Mouse (Mus musculus) spleen, postnatal 4 days (tissue): ENCODE measurements around the gene Tcirg1.

ENCODE experiments used
- DNase-seq, 2 experiments: peaks; one replicate each; pipeline ENCODE4 v3.0.0; 2022; ENCODE audit warnings: low spot score in 2 of 2

Tcirg1 gene

DNA sequence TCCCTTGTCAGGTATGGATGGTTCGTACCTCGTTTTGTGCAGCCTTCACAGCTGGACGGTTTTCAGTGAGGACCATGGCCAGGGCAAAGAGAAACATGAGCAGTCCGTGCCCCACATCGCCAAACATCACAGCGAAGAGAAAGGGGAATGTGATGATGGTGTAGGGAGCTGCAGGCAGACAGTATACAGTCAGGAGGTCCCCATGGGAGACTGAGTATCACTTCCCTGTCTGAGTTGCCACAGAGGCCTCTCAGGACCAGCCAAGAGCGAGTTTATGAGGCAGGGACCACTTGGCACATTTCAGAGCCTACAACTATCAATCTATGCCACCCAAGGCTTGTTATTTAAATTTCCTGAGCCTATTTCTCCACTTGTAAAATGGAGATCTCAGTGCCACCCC lies 8.0 kb downstream of the Tcirg1 start:
- DNase-seq = no peak

DNA sequence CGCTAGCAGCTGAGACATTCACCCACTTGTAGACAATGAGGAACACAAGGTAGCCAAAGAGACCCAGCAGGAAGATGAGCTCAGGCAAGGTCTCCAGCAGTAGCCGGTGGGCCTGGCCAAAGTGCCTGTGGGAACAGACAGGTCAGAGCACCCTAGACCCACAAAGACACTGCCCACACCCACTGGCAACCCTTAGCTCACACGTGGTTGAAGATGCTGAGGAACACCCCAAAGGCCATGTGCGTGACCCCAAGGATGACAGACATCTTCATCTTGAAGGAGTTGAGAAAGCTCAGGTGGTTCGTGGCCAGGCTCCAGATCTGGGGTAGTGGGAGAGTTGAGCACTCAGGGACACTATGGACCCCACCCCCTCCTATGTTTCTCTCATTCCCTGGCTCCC lies 9.4 kb downstream of the Tcirg1 start:
- DNase-seq = no peak

DNA sequence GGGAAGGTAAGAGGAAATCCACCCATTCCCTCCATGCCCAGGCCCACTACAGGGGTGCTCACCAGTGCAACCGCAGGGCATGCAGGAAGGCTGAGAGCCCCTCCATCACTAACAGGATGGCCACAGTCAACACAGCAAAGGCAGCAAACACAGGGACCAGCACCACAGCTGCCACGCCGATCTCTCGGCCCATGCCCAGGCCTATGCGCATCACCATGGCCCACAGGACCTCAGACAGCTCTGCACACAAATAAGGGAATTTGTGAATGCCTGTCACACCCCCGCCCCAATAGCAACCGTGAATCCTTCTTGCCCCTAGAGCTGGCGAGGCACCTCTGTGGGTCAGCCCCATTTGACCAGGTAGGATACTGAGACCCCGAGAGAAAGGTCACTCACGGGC lies 10.7 kb downstream of the Tcirg1 start:
- DNase-seq = no peak

DNA sequence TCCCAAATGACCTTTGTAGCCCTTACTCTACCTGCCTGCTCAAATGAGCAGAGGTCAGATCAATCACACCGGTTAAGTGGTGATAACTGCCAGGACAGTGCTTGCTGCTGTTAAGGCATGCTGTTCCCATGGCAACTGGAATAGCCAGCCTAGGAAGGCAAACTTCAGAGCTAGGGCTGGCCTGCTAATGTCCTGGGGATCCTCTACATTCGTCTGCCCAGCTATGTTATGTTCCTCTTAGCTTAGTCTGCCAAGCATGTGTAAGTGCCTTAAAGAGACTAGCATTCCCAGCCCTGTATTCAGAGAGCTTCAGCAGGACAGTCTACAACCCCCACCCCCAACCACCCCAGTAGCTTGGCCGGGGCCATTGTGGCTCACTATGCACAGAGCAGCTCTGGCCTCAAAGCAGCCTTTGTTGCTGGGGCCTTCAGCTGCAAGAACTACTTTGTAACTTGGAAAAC lies 11.7 kb downstream of the Tcirg1 start:
- DNase-seq = no peak

DNA sequence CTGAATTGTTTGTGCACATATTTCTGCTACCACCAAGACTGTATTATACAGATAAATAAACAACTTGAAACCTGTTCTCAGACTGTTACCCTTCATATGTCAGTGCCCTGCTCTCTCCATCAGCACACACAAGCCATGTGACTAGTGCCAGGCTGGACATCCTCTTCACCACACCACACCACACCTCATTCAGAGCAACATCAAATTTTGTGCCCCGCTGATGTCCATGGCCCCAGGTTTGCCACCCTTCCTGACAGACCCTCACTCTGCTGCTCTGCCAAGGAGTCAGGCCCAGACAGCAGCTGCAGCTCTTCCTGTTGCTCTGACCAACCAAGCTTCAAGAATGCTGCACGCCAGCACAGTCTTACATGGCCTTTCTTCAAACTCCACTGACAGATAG lies 12.6 kb downstream of the Tcirg1 start:
- DNase-seq = no peak

DNA sequence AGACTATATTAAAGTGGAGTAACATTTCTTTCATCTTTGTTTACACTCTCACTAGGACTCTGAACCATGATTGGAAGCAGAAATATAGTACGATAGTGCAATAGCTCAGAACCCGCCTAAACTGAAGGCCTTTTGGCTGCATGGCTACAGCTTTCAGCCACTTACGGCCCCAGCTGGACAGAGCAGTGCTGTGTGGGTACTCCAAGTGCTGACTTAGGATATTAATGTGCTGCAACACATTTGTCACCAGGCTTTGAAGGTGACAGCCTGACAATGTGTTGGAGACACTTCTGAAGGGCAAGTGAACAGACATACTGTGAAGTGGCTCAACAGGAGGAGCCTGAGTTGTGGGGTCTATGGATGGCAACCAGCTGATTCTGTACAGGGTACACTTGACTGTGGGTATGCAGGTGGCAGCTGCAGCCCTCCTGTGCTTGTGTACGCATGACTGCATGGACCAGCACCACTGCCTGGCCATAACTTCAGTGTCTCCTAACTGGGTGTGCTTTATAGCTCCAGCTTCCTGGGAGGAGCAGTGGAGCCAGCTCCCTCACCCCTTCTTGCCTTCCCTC lies 13.3 kb downstream of the Tcirg1 start:
- no peak for DNase-seq

DNA sequence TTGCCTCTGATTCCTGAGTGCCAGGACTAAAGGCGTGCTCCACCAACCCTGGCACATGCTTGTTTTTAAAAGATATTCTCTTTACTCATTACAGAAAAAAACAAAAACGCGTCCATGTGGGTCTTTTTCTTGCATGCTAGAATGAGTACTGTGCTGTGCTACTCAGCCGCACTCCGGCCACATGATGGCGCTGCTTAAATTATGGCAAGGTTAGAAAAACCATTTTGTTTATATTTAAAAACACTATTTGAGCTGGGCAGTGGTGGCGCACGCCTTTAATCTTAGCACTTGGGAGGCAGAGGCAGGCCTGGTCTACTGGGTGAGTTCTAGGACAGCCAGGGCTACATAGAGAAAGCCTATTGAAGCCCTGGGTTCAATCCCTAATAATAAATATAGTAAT lies 16.8 kb downstream of the Tcirg1 start:
- peak in 1 of 2 experiments; percentile 66 for DNase-seq

DNA sequence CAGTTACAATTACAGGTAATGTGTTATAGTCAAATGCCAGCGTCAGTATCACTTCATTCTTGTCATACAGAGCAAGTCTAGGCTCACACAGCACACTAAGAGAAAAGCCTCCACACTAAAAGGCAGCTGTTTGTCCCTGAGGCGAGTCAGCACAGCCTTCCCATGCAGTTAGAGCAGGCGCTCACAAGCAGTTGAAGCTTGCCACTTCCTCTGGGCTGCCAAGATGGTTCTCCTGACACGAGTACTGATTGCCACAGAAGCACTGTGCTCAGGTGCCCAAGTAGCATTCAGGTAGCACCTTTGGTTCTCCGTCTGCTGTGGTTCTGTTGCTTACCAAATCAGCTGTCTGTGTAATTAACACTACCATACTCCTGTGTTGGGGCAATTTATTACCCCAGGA lies 17.8 kb downstream of the Tcirg1 start:
- no peak for DNase-seq

DNA sequence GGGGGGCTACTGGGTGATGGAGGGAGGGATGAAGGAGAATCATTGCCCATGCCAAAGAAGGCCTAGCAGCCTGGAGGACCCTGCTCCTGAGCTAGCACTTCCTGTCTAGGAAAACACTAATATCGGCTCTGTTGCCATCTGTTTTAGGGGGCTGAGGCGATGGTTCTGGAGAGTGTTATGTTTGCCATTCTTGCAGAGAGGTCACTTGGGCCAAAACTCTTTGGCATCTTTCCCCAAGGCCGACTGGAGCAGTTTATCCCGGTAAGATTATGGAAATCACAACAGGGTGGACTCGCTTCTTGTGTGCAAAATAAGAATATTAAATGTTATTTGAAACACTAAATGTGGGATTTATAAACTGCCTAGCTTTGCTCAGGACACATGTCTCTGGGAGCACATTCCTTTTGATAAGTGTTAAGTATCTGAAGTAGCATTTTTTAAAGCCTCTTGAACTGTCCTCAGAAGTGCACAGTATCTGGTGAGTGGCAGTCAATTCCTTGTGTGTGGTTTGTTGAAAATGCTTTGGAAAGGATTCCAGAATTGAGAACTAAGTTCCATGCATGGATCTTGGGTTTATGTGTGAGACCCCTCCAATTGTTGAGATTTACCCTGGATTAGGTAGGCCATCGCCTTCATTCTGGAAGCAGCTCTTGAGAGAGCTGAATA lies 22.5 kb downstream of the Tcirg1 start:
- DNase-seq = no peak

DNA sequence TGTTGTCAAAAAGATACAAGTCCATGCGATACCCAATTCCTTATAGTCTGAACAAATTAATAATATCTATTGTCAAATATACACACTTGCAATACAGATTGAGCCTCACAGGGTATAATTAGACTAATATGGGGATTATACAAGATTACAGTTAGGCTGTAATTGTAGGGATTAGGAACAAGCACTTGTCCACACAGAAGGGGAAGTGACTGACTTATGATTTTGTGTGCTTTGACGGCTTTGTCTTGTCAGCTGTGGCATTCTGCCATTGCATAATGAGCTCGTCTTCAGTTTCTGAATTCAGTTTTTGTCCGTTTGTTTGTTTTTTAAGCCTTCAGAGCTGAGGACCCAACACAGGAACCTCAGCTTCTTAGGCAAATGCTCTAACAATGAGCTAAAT lies 24.7 kb downstream of the Tcirg1 start:
- no peak for DNase-seq

DNA sequence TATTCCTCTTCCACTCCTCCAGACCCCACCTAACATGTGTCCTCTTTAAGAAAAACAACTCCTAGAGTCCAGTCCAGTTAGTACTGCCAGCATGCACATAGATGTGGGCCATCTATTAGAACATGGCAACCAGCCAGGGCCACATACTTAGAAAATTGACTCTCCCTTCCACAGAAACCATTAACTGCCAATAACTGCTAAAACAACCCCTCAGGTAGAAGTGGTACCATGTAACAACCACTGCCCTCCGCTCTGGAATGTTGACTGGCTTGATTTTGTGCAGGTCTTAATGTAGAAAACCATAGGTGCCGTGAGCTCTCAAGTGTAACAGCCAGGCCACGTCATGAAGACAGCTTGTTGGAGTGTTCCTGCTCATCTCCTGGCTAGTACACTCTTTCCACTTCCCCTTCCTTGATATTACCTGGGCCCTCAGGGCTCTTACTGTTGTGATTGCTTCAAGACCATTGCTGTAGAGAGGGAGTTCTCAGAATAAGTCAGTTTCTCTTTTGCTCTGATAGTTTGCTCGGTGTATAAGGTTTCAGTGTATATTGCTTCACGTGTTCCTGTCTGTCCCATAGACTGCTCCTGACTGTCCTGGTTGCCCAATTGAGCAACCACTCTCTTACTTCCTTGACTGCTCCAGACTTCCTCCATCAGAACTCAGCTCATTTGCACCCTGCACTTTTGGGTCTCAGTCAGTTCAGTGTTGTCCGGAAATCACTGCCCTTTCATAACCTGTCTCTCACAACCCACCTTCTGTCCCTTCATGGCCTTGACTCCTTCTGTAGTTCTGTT lies 26.7 kb downstream of the Tcirg1 start:
- DNase-seq = no peak

DNA sequence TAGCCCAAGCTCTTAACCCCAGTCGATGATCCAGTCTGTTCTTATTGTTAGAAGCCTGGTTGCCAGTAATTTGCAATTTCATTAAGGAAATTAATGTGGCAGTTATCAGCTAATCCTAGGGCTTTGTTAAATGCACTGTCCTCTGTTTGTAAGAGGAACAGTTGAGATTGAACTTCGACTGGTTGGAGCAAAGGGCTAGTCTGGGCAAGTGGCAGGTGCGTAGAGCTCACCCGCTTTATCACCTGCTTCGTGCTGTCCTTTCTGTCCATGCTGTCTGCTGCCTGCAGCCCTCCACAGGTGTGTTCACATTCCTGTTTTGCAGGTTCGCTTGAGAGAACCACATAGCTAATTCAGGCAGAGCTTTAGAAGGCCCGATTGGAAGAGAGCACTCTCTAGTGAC lies 31.9 kb downstream of the Tcirg1 start:
- no peak for DNase-seq

DNA sequence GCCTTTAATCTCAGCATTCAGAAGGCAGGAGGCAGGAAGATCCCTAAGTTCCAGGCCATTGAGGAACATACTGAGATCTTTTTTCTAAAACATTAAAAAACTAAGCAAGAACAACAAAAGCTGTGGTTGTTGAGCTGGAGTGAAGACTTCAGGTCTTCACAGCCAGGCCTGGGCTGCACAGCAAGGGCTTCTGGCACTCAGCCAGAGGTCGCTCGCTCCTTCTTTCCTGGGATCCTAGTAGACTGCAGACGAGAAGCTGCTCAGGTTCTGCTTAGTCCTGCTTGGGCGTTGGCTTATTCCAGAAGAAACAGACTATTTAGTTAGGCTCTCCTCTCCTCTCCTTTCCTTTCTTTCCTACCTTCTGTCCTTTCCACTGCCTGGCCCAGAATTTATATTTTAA lies 34.6 kb downstream of the Tcirg1 start:
- DNase-seq = no peak

DNA sequence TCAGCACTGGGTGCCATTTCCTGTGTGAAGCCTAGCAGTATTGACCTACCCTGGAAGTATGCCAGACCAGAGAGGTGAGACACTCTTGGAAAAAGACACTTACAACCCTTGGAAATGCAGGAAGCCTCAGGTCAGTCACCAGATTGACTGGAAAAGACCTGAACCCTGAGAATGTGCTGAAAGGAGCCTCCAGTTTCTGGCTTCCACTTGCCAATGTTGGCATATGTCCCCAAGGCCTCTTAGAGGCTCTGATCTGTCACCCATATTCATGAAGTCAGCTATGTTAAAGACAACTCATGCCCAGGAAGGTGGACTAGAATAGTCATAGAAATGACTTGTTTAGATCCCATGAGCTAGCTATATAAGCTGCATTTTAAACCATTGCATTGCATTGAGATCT lies 35.5 kb downstream of the Tcirg1 start:
- DNase-seq = no peak

DNA sequence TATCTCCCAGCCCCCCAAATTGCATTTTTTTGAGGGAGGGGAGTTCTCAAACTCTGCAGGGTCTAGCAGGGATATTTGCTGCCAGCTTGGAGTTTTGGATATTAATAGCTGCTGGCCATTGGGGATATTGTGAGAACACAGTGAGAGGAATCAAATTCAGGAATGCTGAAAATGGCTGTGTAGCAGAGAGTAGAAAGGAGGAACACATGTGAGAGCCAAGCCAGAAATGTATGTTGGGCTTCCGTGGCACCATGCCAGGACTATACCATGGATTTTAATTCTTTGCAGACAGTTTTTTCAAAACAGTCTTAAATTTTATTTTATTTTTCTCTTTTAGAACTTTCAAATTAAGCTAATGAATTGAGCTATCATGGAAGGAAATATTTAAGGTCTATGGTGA lies 38.6 kb downstream of the Tcirg1 start:
- DNase-seq = no peak

DNA sequence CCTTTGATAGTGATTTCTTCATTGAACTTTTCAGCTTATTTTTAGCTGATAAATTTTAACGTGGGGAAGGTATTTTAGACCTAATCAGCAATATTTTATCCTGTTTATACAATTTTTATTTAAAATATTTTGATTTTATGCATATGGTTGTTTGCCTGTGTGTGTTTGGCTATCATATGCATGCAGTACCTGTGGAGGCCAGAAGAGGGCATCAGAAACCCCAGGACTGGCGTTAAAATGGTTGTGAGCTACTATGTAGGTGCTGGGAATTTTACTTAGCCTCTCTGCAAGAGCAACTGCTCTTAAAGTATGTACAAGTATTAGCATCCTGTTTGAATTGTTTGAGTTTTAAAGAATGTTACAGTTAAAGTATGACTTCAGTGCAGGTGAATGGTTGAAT lies 42.0 kb downstream of the Tcirg1 start:
- DNase-seq = no peak

DNA sequence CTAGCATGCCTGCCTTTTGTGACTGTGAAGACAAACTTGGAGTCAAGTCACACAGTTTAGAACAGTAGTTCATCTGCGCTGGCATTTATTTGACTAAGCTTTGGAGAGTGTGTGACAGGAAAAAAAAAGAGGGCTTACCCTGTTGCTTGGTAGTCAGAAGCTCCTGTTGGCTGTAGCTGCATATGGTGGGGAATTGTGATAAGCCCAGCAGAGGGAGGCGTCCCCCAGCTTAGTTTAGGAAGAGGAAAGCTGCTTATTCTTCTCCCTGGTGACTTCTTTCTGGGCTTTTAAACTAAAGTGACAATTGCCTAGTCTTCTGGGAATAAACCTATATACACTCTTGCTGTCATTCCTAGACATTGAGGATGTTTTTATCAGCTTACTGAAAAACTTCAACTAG lies 44.2 kb downstream of the Tcirg1 start:
- DNase-seq = no peak

DNA sequence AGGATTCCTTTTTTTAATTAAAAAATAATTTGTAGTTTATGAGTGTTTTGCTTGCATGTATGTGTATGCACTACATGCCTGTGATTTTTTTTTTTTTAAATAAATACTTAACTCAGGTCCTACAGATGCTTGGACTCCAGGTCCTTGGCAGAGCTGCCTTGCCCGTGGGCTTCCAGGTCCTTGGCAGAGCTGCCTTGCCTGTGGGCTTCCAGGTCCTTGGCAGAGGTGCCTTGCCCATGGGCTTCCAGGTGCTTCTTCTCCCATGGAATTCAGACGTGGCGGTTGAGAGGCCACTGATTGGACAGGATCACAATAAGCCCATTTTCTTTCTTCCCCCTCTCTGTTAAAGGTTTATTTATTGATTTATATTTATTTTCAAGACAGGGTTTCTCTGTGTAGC lies 49.7 kb downstream of the Tcirg1 start:
- DNase-seq = no peak

DNA sequence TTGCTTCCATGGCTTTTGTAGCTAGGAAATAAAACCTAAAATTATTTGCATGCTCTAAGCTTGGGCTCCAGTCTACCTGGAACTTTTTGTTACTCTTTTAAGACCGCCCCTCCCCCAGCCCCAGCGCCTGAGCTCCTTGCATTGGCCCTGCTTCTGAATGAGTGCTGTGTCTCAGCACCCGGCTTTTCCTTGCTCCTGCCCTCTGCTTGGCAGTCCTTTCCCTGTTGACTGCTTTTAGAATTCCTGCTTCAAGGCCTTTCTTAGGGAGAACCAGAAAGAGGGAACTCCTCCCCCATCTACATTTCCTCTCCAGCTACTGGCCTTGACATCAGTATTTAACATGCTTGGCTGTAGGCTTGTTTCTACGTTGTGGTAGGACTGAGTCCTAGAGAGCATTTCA lies 51.3 kb downstream of the Tcirg1 start:
- DNase-seq = no peak

DNA sequence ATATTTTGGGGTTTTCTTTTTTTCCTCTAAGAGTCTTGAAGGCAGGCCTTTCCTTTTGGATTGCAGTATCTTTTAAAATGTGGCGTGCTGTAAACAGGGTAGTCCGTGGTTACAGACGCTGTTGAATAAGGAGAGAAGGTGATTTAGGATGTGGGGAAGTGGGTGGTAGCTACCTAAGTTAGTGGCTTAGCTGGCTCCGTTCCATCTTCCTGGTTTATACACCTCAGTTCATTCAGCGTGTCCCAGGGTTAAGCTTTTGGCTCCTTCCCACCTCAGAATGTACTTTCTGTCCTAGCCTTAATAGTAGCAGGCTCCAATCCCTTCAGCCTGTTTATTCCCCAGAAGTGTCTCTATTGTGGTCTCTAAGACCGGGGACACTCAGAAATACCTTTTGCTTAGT lies 51.8 kb downstream of the Tcirg1 start:
- DNase-seq = no peak

DNA sequence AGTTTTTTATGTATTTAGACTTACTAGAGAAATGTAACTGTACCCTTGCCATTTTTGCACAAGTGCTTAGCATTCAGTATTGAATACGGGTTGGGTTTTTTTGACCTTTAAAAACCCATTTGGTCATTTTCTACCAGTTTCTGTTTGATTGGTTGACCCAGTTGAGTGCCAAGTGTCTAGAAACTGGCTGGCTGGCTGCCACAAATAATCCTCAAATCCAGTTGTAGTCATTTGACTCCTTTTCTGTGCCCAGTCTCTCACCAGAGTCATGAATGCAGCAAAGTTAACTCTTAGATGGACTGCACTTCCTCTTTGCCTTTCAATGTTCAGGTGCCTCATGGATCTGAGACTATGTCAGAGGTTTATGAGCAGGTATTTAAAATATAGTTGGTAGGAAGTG lies 53.0 kb downstream of the Tcirg1 start:
- DNase-seq = no peak

DNA sequence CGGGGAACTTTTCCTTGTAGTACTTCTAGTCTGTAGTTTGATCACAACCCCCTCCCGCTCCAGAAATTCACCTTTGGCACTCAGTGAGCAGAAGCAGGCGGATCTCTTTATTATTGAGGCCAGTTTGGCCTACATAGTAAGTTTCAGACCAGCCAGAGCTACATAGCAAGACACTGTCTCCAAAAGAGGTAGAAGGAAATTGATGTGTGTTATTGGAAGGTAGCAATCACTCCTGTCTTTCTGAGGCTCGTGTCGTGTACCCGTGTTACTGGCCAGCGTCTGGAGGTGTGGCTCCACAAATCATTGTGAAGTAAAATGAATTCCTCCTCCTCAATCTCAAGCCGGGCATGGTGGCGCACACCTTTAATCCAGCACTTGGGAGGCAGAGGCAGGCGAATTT lies 53.8 kb downstream of the Tcirg1 start:
- no peak for DNase-seq

DNA sequence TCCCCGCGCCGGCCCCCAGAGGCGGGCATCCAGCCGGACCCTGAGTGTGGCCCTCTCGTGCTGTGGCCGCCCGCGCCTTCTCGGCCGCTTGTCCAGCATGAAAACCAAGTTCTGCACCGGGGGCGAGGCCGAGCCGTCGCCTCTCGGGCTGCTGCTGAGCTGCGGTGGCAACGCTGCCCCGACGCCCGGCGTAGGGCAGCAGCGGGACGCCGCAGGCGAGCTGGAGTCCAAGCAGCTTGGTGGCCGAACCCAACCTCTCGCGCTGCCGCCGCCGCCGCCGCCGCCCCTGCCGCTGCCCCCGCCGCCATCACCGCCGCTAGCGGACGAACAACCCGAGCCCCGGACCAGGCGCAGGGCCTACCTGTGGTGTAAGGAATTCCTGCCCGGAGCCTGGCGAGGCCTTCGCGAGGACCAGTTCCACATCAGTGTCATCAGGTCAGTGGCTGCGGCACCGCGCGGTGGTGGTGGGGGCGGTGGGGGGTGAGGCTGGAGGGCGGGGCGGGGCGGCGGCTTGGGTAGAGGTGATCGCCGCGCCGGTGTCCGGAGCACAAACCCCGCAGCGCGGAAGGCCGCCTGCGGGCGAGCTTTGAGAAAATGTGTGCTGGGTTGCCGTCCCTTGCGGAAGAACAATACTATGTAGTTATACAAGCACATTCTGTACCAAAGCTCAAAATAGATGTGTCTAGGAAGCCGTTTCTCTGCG lies 54.8 kb downstream of the Tcirg1 start:
- peak; percentile 54 to 84 for DNase-seq
